Mouse (Mus musculus) hindbrain, embryonic 13.5 days (tissue): ENCODE measurements around the gene Lhfpl2. TPM values are rescaled to one million over a fixed set of nuclear protein-coding genes. Genes with fewer than 3 reads are reported as not detected.

ENCODE experiments used
- ATAC-seq: fragments of 200-750 bp; cut with Nextera tagmentation; 2 replicates; pipeline ENCODE4 v1.8.0; 2017; ENCODE audit warnings: moderate TSS enrichment; ENCODE audit not compliant: low FRiP score
- H3K27ac ChIP-seq: fragments of 300-500 bp; sonication (generic); 2 replicates; pipeline ENCODE4 v1.5.1; 2015; ENCODE audit warnings: inconsistent platforms, mild to moderate bottlenecking, moderate library complexity
- H3K27me3 ChIP-seq: fragments of 300-500 bp; sonication (generic); 2 replicates; pipeline ENCODE4 v1.6.1; 2015; ENCODE audit warnings: mild to moderate bottlenecking, inconsistent platforms
- H3K36me3 ChIP-seq: fragments of 300-500 bp; sonication (generic); 2 replicates; pipeline ENCODE4 v1.6.1; 2015; ENCODE audit warnings: mild to moderate bottlenecking, inconsistent platforms
- H3K4me1 ChIP-seq: fragments of 300-500 bp; sonication (generic); replicated peaks from 2 replicates; pipeline ENCODE4 v1.6.1; 2015; ENCODE audit warnings: inconsistent platforms
- H3K4me2 ChIP-seq: fragments of 300-500 bp; sonication (generic); 2 replicates; pipeline ENCODE4 v1.6.1; 2015; ENCODE audit warnings: inconsistent platforms, mild to moderate bottlenecking, moderate library complexity
- H3K4me3 ChIP-seq: fragments of 300-500 bp; sonication (generic); 2 replicates; pipeline ENCODE4 v1.5.1; 2015; ENCODE audit warnings: mild to moderate bottlenecking, inconsistent platforms
- H3K9ac ChIP-seq: fragments of 300-500 bp; sonication (generic); 2 replicates; pipeline ENCODE4 v1.6.1; 2015; ENCODE audit warnings: mild to moderate bottlenecking, inconsistent platforms
- H3K9me3 ChIP-seq: fragments of 300-500 bp; sonication (generic); 2 replicates; pipeline ENCODE4 v1.6.1; 2016; ENCODE audit warnings: inconsistent platforms
- WGBS: fragments of 180-500 bp; shearing (Covaris S2); methylation state at CpG from one replicate; pipeline ENCODE4 v1.1.7; 2015; 5-methylcytosine and 5-hydroxymethylcytosine counted together
- polyA plus RNA-seq: library from polyadenylated mRNA; unstranded; fragments of >200 nt; fragmentation: Nextera tagmentation; extraction: Ambion mirVana; gene quantifications from 2 replicates; pipeline ENCODE4 v1.2.1, GENCODE M21; 2015

Gene Lhfpl2
- polyA plus RNA-seq, 1 experiment from 2014 or later = 18.4 TPM

DNA sequence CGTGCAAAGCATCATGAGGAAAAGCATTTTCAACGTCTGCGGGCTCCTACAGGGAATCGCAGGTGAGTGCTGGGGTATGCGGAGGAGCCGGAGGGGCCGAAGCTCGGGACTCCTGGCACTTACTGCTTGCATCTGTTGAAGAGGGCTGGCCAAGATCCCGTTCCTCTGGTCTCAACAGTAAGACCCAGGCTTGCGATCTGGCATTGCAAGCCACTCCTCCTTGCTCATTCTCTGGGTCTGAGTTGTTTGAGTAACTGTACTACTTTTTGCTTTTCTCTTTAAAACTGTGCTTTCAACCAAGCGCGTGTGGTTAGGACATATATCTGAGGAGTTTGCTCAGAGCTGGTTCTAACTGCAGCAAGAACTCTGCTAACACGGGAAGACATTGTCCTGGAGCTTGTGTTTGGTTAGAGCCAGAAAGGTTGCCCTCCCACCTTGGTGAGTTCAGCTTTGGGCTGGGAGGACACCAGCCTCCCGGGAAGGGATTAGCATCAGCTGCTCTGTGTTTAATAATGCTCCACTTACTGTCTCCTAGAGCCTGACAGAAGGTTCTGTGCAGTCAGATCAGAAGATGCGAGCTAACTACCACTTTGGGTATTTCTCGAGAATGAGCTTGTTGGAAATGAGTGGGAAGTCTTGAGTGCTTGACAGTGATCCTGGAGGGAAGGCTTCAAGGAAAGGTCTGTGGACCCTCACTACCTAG lies 117.1 kb downstream of the Lhfpl2 start:
- Histone ChIP-seq H3K36me3 (no peaks in the 10 kb centered on the region), H3K9me3 (no peaks in the 10 kb centered on the region), H3K27ac (no peak overlapping the region), H3K4me1 (peaks cover 48% of the 10 kb centered on the region), H3K27me3 (peaks cover 41% of the 10 kb centered on the region), H3K4me2 (peak overlapping the region; percentile 95), H3K4me3 (peak overlapping the region; percentile 51), H3K9ac (peak overlapping the region; percentile 74)
- ATAC-seq = no peak
- WGBS = 25% methylated on average over 16 of the region's 16 CpGs

DNA sequence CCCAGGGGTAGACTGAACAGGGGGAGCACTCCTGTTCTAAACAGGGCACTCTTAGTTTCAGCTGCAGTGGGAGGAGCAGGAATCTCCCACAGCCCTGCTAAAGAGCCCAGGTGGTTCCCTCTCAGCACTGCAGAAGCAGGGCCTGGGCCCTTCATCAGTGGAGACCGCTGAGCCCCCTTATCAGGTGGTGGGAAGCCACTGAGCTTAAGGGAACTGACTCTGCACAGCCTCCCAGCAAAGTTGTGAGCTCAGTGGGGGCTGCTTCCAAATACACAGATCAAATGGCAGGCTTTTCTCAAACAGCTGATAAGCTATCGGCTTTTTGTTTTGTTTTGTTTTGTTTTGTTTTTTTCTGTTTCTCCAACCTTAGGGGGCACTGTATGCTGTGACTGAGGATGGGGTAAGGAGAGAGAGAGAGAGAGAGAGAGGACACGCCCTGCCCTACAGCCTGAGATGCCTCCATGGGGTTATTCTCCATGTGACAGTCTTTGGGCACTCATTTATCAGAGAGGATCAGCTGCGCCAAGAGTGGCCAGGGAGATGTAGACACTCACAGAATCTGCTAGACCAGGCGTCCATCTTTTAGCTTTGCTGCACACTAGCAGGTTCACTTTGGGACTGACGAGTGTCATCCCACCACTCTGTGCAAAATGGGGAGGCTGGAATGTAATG lies 117.9 kb downstream of the Lhfpl2 start:
- no peak overlapping the region for H3K27ac ChIP-seq
- peaks cover 48% of the 10 kb centered on the region for H3K4me1 ChIP-seq
- WGBS = 72% methylated on average over 6 of the region's 6 CpGs
- H3K36me3 ChIP-seq = no peaks in the 10 kb centered on the region
- no peak overlapping the region for H3K9ac ChIP-seq
- no peaks in the 10 kb centered on the region for H3K9me3 ChIP-seq
- peak overlapping the region; percentile 51; the same call in 1 of the 2 replicates for H3K4me3 ChIP-seq
- no peak for ATAC-seq
- H3K27me3 ChIP-seq = peaks cover 41% of the 10 kb centered on the region
- H3K4me2 ChIP-seq = peak overlapping the region; percentile 95

DNA sequence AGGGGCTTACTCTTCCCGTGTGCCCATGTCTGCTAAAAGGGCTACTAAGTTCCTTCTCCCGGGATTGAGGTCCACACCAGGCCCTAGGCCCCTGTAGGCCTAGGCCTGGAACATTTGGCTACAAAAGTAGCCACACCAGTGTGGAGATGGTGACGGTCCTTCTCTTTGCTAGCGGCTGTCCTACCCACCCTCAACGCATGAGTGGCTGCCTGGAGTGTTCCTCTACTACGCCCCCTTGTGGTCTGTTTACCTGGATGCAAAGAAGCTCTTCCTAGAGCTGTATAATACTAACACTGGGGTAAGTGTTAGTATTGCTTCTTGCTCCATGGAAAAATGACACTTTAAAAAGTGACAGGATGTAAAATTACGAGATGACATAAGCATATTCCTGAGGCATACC lies 119.6 kb downstream of the Lhfpl2 start:
- Histone ChIP-seq H3K4me2 (no peak overlapping the region), H3K36me3 (no peaks in the 10 kb centered on the region), H3K4me3 (no peak overlapping the region), H3K27me3 (peaks cover 32% of the 10 kb centered on the region), H3K9ac (no peak overlapping the region), H3K4me1 (peaks cover 42% of the 10 kb centered on the region), H3K27ac (no peak overlapping the region), H3K9me3 (no peaks in the 10 kb centered on the region)
- WGBS = 68% methylated on average over 7 of the region's 7 CpGs
- ATAC-seq = no peak

DNA sequence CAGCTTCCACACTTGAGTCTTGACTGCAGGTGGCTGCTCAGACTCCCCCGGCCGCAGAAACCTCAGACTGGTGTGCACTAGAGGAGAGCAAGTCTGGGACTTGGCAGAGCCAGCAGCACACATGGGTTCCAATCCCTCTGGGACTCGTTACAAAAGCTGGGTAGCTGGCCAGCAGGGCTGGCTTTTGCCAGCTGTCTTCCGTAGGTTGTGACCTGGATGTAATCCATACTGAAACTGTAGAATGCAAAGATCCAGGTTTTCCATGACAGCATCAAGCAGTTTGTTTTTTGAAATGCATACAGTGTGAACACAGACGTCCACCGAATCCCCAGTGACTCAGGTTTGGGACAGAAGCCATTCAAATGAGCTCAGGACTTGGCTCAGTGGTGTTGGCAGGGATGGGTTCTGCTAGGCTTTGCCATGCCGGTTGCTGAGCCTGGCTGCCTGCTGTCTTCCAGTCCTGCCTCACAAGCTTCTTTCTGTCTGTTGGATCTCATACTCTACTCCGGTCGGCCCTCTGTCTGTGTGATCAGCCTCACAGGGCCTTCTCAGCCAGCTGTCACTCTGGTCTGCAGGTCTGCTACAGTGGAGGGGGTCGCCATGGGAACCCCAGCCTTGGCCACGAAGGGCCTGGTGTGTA lies 120.9 kb downstream of the Lhfpl2 start:
- Histone ChIP-seq H3K27ac (no peak overlapping the region), H3K9me3 (no peaks in the 10 kb centered on the region), H3K36me3 (no peaks in the 10 kb centered on the region), H3K27me3 (peaks cover 21% of the 10 kb centered on the region), H3K4me1 (peaks cover 39% of the 10 kb centered on the region), H3K4me2 (no peak overlapping the region), H3K4me3 (no peak overlapping the region), H3K9ac (no peak overlapping the region)
- ATAC-seq = peak; percentile 71
- WGBS = 56% methylated on average over 11 of the region's 11 CpGs

DNA sequence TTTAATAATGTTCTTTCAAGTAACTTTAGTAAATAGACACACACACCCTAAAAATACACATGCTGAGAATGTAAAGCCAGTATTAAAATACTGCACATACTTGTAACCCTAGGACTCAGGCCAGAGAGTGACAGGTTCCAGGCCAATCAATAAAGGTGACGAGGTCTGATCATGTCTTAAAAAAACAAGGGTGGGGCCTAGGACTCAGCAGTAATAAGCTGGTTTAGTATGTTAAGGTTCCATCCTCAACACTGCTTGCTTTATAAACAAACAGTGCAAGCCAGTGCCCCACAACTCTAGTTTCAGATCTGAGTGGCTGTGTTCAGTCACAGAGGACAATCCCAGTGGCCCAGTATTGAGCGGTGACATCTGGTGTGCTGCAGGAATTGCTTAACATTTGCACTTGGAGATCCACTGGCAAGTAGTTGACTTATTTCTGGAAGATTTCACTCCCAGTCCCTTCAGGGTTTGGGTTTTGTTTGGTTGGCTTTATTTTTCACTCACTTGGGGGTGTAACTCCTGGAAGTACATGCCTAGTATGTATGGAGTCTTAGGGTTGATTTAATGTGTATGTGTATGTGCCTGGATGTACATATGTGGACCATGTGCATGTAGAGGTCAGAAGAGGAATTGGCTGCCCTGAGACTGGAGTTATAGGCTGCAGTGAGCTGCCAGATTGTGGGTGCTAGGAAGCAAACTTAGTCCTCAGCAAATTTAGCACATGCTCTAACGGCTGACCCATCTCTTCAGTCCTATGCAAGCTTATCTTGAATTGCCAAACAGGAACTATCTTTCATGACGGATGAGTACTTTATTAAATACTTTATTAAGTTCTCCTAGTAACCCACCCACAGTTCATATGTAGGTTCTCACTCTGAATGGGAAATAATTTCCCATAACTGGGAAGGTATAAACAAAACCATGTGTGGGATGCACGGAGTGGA lies 123.2 kb downstream of the Lhfpl2 start:
- H3K36me3 ChIP-seq = no peaks in the 10 kb centered on the region
- H3K4me1 ChIP-seq = peaks cover 18% of the 10 kb centered on the region
- H3K27ac ChIP-seq = no peak overlapping the region
- ATAC-seq = no peak
- no peak overlapping the region for H3K4me3 ChIP-seq
- no peaks in the 10 kb centered on the region for H3K9me3 ChIP-seq
- H3K27me3 ChIP-seq = peaks cover 11% of the 10 kb centered on the region
- 91% methylated on average over 5 of the region's 5 CpGs for WGBS
- no peak overlapping the region for H3K9ac ChIP-seq
- no peak overlapping the region for H3K4me2 ChIP-seq

DNA sequence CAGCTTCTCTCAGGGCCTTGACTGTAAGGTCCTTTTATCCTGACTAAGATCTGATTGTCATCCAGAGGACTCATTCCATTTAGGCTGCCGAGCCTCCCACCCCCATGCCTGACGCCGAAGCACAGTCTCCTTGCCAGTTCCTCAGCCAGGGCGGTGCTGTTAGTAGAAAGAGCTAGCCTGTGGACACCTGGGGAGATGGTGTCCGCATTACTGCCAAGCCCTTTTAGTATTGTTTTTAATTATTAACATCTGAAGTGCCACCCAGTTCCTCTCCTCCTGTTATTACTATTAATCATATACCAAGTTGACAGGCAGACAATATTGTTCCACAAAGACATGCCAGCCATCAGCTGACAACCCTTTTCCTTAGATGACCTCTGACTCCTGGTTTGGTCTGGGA lies 124.4 kb downstream of the Lhfpl2 start:
- peaks cover 2% of the 10 kb centered on the region; the same call in 1 of the 2 replicates for H3K27me3 ChIP-seq
- WGBS = 79% methylated on average over 5 of the region's 5 CpGs
- no peak overlapping the region for H3K9ac ChIP-seq
- peaks cover 17% of the 10 kb centered on the region for H3K4me1 ChIP-seq
- no peak overlapping the region for H3K4me2 ChIP-seq
- no peak overlapping the region for H3K27ac ChIP-seq
- H3K36me3 ChIP-seq = no peaks in the 10 kb centered on the region
- H3K9me3 ChIP-seq = no peaks in the 10 kb centered on the region
- no peak overlapping the region for H3K4me3 ChIP-seq
- ATAC-seq = no peak

DNA sequence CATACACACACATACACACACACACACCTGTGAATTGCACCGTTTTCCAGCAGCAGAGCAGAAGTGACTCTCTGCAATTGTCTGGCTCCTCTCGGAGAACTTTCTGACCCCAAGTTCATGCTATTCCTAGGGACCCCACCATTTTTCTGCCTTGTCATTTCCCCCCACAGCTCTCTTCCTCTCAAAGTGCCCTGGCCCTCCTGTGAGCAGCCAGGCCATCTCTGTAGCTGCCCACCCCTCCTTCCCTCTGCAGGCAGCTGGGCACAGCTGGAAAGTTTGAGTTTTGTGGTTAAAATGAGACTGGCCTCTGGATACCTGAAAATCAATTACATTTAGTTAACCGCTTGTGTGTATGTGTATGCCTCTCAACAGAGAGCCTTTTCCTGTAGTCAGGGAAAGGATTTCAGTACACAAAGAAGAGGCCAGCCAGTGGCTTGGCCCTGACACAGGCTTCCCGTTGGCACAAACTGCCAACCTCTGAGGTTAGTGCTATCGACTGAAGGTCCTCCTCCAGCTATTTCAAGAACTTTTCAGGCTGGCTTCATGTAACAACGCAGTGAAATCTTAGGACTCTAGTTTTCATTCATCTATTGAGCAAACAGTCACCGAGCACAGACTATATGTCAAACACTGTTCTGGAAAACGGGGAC lies 125.9 kb downstream of the Lhfpl2 start:
- Histone ChIP-seq H3K27me3 (no peaks in the 10 kb centered on the region), H3K4me1 (peaks cover 26% of the 10 kb centered on the region), H3K9me3 (no peaks in the 10 kb centered on the region), H3K9ac (no peak overlapping the region), H3K4me3 (no peak overlapping the region), H3K4me2 (no peak overlapping the region), H3K36me3 (no peaks in the 10 kb centered on the region), H3K27ac (no peak overlapping the region)
- no peak for ATAC-seq
- 87% methylated on average over 8 of the region's 8 CpGs for WGBS

DNA sequence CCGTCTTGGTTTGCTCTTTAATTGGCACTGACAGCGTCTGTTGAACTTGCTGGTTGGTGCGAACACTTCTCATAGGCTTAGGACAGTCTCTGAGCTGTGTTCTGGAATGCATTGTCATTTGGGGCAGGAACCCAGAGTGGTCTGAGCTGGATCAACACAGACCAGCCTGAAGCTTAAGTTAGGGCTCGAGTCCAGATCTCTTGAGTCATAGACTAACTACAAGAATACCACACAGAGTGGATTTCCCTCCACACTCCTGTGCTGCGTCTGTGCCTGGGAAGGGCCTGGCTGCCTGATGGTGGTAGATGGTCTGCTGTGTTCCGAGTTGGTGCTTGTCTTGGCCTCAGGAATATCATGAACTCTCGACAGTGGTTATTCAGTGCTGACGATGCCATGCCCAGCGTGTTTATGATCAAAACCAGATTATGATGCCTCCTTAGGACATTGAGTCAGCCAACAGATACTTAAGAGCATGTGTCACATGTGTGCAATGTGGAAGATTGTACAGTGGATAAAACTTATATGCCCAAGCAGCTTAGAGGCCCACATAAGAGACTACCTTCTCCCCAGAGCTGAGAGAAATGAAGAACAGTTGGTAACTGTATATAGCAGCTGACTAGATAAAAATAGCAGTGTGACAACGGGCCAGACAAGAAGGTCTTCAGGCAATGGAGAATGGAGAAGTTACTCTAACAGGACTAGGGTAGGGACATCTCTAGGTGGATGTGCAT lies 127.3 kb downstream of the Lhfpl2 start:
- H3K27ac ChIP-seq = no peak overlapping the region
- H3K4me3 ChIP-seq = no peak overlapping the region
- 91% methylated on average over 10 of the region's 10 CpGs for WGBS
- no peaks in the 10 kb centered on the region for H3K9me3 ChIP-seq
- H3K36me3 ChIP-seq = no peaks in the 10 kb centered on the region
- H3K4me1 ChIP-seq = peaks cover 18% of the 10 kb centered on the region
- no peaks in the 10 kb centered on the region for H3K27me3 ChIP-seq
- H3K4me2 ChIP-seq = no peak overlapping the region
- ATAC-seq = no peak
- no peak overlapping the region for H3K9ac ChIP-seq

DNA sequence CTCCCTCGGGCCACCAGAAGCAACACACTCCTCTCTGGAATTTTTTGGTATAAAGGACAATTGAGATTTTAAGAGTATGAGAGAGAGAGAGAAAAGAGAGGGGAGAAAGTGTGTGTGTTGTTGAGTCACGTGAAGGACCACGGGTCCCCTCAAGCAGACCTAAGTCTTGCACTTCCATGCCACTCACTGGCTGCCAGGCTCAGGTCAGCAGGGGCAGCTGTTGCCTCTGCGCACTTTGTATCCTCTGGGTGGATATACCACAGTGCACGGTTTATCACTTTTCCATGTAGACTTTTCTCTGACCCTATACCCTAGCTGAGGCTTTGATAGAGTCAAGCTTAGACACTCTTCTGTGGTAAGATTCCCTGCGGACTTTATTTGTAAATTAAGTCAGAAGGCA lies 128.0 kb downstream of the Lhfpl2 start:
- Histone ChIP-seq H3K4me2 (no peak overlapping the region), H3K9ac (no peak overlapping the region), H3K36me3 (no peaks in the 10 kb centered on the region), H3K27me3 (no peaks in the 10 kb centered on the region), H3K9me3 (no peaks in the 10 kb centered on the region), H3K4me1 (peaks cover 18% of the 10 kb centered on the region), H3K4me3 (no peak overlapping the region), H3K27ac (no peak overlapping the region)
- no peak for ATAC-seq
- WGBS = 88% methylated on average over 5 of the region's 6 CpGs

DNA sequence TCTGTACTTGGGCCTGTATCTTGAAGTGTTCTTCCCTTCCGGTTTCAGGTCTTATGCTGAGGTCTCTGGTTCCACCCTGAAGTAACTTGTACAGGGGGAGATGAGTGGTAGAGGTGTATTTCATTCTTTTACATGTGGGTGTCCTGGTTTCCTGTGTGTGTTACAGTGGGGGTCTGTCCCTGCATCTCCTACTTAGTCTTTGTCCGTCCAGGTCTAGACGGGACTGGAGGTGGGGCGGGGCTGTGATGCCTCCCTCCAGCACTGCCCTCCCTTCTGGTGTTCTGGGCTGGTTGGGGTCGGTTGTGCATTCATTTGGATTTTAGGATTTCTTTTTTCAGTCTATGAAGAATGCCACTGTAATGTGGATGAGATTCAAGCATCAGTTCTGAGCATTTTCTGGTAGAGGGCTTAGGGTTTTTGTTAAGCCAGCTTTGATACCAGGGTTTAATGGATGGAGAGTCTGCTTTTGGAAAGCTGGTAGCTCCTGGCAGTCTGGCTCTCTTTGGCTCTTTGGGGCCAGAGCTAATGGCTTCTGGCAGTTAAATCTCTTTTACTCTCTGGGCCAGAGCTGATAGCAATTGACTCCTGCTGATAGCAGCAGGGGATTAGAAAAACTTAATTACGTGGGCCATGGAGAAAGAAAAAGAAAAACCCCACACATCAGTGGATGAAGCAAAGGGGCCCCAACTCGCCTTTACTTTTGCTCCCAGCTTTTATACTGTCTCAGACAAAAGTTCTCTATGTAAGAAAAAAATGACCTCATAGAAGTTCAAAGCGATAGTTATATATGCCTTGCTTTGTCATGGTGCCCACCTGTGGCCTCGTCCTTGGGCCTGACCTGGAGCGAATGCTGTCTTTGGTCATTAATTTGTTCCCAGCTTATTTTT lies 130.8 kb downstream of the Lhfpl2 start:
- H3K27me3 ChIP-seq = no peaks in the 10 kb centered on the region
- 45% methylated on average over 10 of the region's 10 CpGs for WGBS
- no peak overlapping the region for H3K4me3 ChIP-seq
- H3K9ac ChIP-seq = no peak overlapping the region
- peak overlapping the region; percentile 55 for H3K27ac ChIP-seq
- peaks cover 18% of the 10 kb centered on the region for H3K4me1 ChIP-seq
- ATAC-seq = no peak
- H3K36me3 ChIP-seq = peaks cover 16% of the 10 kb centered on the region
- no peaks in the 10 kb centered on the region for H3K9me3 ChIP-seq
- H3K4me2 ChIP-seq = no peak overlapping the region
